Comparison of ENCODE assay signal across 12 mouse cellular contexts in the genomic region with DNA sequence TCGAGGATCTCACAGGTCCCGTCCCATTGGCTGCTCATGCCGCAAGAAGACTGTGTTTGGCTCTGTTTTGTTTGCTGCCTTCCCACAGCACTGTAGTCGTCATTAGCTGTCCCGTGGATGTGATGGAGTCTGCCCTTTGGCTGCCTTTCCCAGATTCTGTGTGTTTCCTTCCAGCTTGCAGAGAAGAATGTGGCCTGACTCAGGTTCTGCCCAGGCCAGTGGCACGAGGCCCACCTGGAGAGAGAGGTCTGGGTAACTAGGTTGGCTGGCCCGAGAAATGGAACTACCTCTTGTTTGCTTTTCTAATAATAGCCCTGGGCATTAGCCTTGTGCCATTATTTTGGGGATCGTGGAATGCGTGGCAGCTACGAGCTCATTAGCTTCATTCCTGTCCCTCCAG. TPM values are rescaled to one million over a fixed set of nuclear protein-coding genes. Genes with fewer than 3 reads are reported as not detected.
DNase-seq lines count a peak whose midpoint lies in the region; ATAC-seq and TF ChIP-seq lines count a peak whose summit lies in the region.
"Had no signal": no experiment of that assay in that cellular context is flagged by ENCODE, and none has a peak within 500 bp of the region (broad histone marks: within the 10 kb centered on the region; RNA-seq: fewer than 3 reads in every experiment).

No protein-coding gene starts in this region.

- peaks cover 43% of the 10 kb centered on the region for H3K4me1 ChIP-seq in brown adipose tissue, adult 24 weeks (ENCODE audit: control insufficient read depth, insufficient read depth, insufficient read length, low read length)
- peaks cover 30% of the 10 kb centered on the region for H3K4me1 ChIP-seq in lung, embryonic 14.5 days (ENCODE audit: insufficient read depth)
- H3K4me1 ChIP-seq in forebrain, embryonic 16.5 days (replicated peaks; ENCODE audit: control insufficient read depth, insufficient read depth, low read length), result peaks cover 37% of the 10 kb centered on the region
- H3K4me1 ChIP-seq in forebrain, embryonic 11.5 days (replicated peaks; ENCODE audit: control insufficient read depth, insufficient read depth, low read length), result peaks cover 11% of the 10 kb centered on the region; the same call in 1 of the 2 replicates

- no peak for TF ChIP-seq CTCF in lung, embryonic 14.5 days (IDR thresholded peaks at IDR 0.05; ENCODE audit: low read depth)

- peak overlapping the region; percentile 38; the same call in 1 of the 2 replicates for H3K27ac ChIP-seq in brown adipose tissue, adult 24 weeks (replicated peaks; ENCODE audit: low read depth, low read length)
- no peak overlapping the region for H3K27ac ChIP-seq in lung, embryonic 14.5 days (ENCODE audit: low read depth)
- H3K27ac ChIP-seq in forebrain, embryonic 16.5 days (ENCODE audit: low read length), result no peak overlapping the region
- H3K27ac ChIP-seq in forebrain, embryonic 11.5 days (ENCODE audit: low read depth, low read length), result no peak overlapping the region
- H3K27ac ChIP-seq: kidney, postnatal 0 days; liver, embryonic 15.5 days had no signal

- H3K4me2 ChIP-seq in lung, embryonic 14.5 days, result 0 out of 2 replicates have a peak overlapping the region, but pooled peaks have one; percentile 16
- H3K4me2 ChIP-seq in forebrain, embryonic 16.5 days (ENCODE audit: low read length), result no peak overlapping the region
- no peak overlapping the region for H3K4me2 ChIP-seq in forebrain, embryonic 11.5 days (ENCODE audit: low read depth, low read length, severe bottlenecking)
- H3K4me2 ChIP-seq: liver, embryonic 15.5 days had no signal

- peaks cover 2% of the 10 kb centered on the region; the same call in 1 of the 2 replicates for H3K36me3 ChIP-seq in lung, embryonic 14.5 days (ENCODE audit: insufficient read depth)
- H3K36me3 ChIP-seq in forebrain, embryonic 16.5 days (ENCODE audit: control insufficient read depth, insufficient read depth), result no peaks in the 10 kb centered on the region
- H3K36me3 ChIP-seq in forebrain, embryonic 11.5 days (ENCODE audit: control insufficient read depth, insufficient read depth, low read length), result no peaks in the 10 kb centered on the region

- no peaks in the 10 kb centered on the region for H3K9me3 ChIP-seq in lung, embryonic 14.5 days (ENCODE audit: low read depth, low read length)
- H3K9me3 ChIP-seq in forebrain, embryonic 16.5 days (ENCODE audit: control insufficient read depth, low read length), result no peaks in the 10 kb centered on the region
- H3K9me3 ChIP-seq in forebrain, embryonic 11.5 days (ENCODE audit: control insufficient read depth, low read length), result no peaks in the 10 kb centered on the region
- H3K9me3 ChIP-seq: liver, embryonic 15.5 days had no signal

- WGBS in lung, embryonic 14.5 days, result 63% methylated on average over 10 of the region's 10 CpGs
- 51% methylated on average over 10 of the region's 10 CpGs for WGBS in forebrain, embryonic 16.5 days
- WGBS in forebrain, embryonic 11.5 days, result 70% methylated on average over 10 of the region's 10 CpGs

- no peak overlapping the region for H3K9ac ChIP-seq in lung, embryonic 14.5 days
- H3K9ac ChIP-seq in forebrain, embryonic 16.5 days (replicated peaks; ENCODE audit: low read depth, low read length), result no peak overlapping the region
- H3K9ac ChIP-seq in forebrain, embryonic 11.5 days (ENCODE audit: low read length), result no peak overlapping the region
- H3K9ac ChIP-seq: liver, embryonic 15.5 days had no signal

- DNase-seq in adrenal gland, postnatal 14 days, result peak; percentile 20
- DNase-seq in adrenal gland, adult 8-10 months, result no peak
- peak; percentile 70 for DNase-seq in heart, adult 8-10 months (ENCODE audit: low spot score)
- DNase-seq in lung, embryonic 14.5 days, result no peak
- no peak for DNase-seq in forebrain, embryonic 11.5 days (ENCODE audit: low spot score)
- DNase-seq in frontal cortex, postnatal 14 days (ENCODE audit: low spot score in 2 of 2), result no peak

- no peak for ATAC-seq in lung, embryonic 14.5 days (ENCODE audit: insufficient read depth)
- no peak for ATAC-seq in forebrain, embryonic 16.5 days
- no peak for ATAC-seq in forebrain, embryonic 11.5 days (replicated peaks; ENCODE audit: low FRiP score)
- ATAC-seq: forebrain, embryonic 14.5 days; Patski had no signal

- H3K4me3 ChIP-seq in brown adipose tissue, adult 24 weeks (ENCODE audit: insufficient read depth, low read depth, low read length), result no peak overlapping the region
- H3K4me3 ChIP-seq in lung, embryonic 14.5 days (ENCODE audit: low read depth, low read length), result no peak overlapping the region
- H3K4me3 ChIP-seq in forebrain, embryonic 16.5 days (replicated peaks; ENCODE audit: low read length), result no peak overlapping the region
- no peak overlapping the region for H3K4me3 ChIP-seq in forebrain, embryonic 11.5 days (ENCODE audit: low read depth, low read length)
- H3K4me3 ChIP-seq: liver, embryonic 15.5 days had no signal

- H3K27me3 ChIP-seq in lung, embryonic 14.5 days (ENCODE audit: insufficient read depth, low read length), result no peaks in the 10 kb centered on the region
- H3K27me3 ChIP-seq in forebrain, embryonic 16.5 days (replicated peaks; ENCODE audit: control insufficient read depth, insufficient read depth, low read length), result no peaks in the 10 kb centered on the region
- no peaks in the 10 kb centered on the region for H3K27me3 ChIP-seq in forebrain, embryonic 11.5 days (ENCODE audit: control insufficient read depth, insufficient read depth, low read length)
- H3K27me3 ChIP-seq: Patski had no signal

RNA-seq across cellular contexts. Expression of a gene that starts 4.4 kb away (rescaled TPM):
- 21.0 and 21.3 TPM in 2 replicates for total RNA-seq in adrenal gland, postnatal 14 days (2021)
- total RNA-seq in adrenal gland, adult 8-10 months (2022), result 10 to 100 TPM; 18.6 to 24.8 (median 21.6) TPM
- 7.6 and 10.5 TPM in 2 replicates for polyA plus RNA-seq in brown adipose tissue, adult 24 weeks (2012; ENCODE audit: insufficient read depth, insufficient read length, missing spikeins)
- 10 to 100 TPM; 26.3 to 31.5 (median 29.1) TPM for total RNA-seq in heart, adult 8-10 months (2022)
- polyA plus RNA-seq in lung, embryonic 14.5 days (2014; fragmentation: Nextera tagmentation; extraction: Ambion mirVana), result 6.7 and 7.5 TPM in 2 replicates
- 8.1 and 8.5 TPM in 2 replicates for polyA plus RNA-seq in forebrain, embryonic 16.5 days (2015; fragmentation: Nextera tagmentation; extraction: Ambion mirVana)
- 5.0 and 5.4 TPM in 2 replicates for polyA plus RNA-seq in forebrain, embryonic 11.5 days (2014; fragmentation: Nextera tagmentation; extraction: Ambion mirVana)

RNA-seq across cellular contexts. Expression of a gene that starts 22.6 kb away (rescaled TPM):
- 8.5 and 14.9 TPM in 2 replicates for total RNA-seq in adrenal gland, postnatal 14 days (2021)
- total RNA-seq in adrenal gland, adult 8-10 months (2022), result 10 to 100 TPM; 10.3 to 17.0 (median 11.7) TPM
- 0.83 and 2.9 TPM in 2 replicates for polyA plus RNA-seq in brown adipose tissue, adult 24 weeks (2012; ENCODE audit: insufficient read depth, insufficient read length, missing spikeins)
- total RNA-seq in heart, adult 8-10 months (2022), result 1 to 10 TPM; 2.3 to 2.9 (median 2.4) TPM
- 8.4 and 8.9 TPM in 2 replicates for polyA plus RNA-seq in lung, embryonic 14.5 days (2014; fragmentation: Nextera tagmentation; extraction: Ambion mirVana)
- 25.9 and 33.7 TPM in 2 replicates for polyA plus RNA-seq in forebrain, embryonic 16.5 days (2015; fragmentation: Nextera tagmentation; extraction: Ambion mirVana)
- polyA plus RNA-seq in forebrain, embryonic 11.5 days (2014; fragmentation: Nextera tagmentation; extraction: Ambion mirVana), result 30.3 and 37.6 TPM in 2 replicates

RNA-seq across cellular contexts. Expression of a gene that starts 31.9 kb away (rescaled TPM):
- 1.4 and 2.1 TPM in 2 replicates for total RNA-seq in adrenal gland, postnatal 14 days (2021)
- 10 to 100 TPM in 2 of 4 experiments, 1 to 10 TPM in 2; 3.6 to 14.5 (median 8.7) TPM for total RNA-seq in adrenal gland, adult 8-10 months (2022)
- 3.3 and 4.4 TPM in 2 replicates for polyA plus RNA-seq in brown adipose tissue, adult 24 weeks (2012; ENCODE audit: insufficient read depth, insufficient read length, missing spikeins)
- 1 to 10 TPM; 2.0 to 3.5 (median 2.5) TPM for total RNA-seq in heart, adult 8-10 months (2022)
- 3.2 and 4.0 TPM in 2 replicates for polyA plus RNA-seq in lung, embryonic 14.5 days (2014; fragmentation: Nextera tagmentation; extraction: Ambion mirVana)
- 1.0 and 1.8 TPM in 2 replicates for polyA plus RNA-seq in forebrain, embryonic 16.5 days (2015; fragmentation: Nextera tagmentation; extraction: Ambion mirVana)
- 1.5 and 1.6 TPM in 2 replicates for polyA plus RNA-seq in forebrain, embryonic 11.5 days (2014; fragmentation: Nextera tagmentation; extraction: Ambion mirVana)
- polyA plus RNA-seq: Patski had no signal

RNA-seq across cellular contexts. Expression of a gene that starts 50.2 kb away (rescaled TPM):
- total RNA-seq in adrenal gland, postnatal 14 days (2021), result 47.1 and 47.2 TPM in 2 replicates
- 10 to 100 TPM; 56.7 to 65.7 (median 58.1) TPM for total RNA-seq in adrenal gland, adult 8-10 months (2022)
- 16.3 and 20.4 TPM in 2 replicates for polyA plus RNA-seq in brown adipose tissue, adult 24 weeks (2012; ENCODE audit: insufficient read depth, insufficient read length, missing spikeins)
- 10 to 100 TPM; 17.1 to 22.1 (median 20.1) TPM for total RNA-seq in heart, adult 8-10 months (2022)
- 46.1 and 50.9 TPM in 2 replicates for polyA plus RNA-seq in lung, embryonic 14.5 days (2014; fragmentation: Nextera tagmentation; extraction: Ambion mirVana)
- polyA plus RNA-seq in forebrain, embryonic 16.5 days (2015; fragmentation: Nextera tagmentation; extraction: Ambion mirVana), result 132 and 139 TPM in 2 replicates
- 63.1 TPM in 2 replicates for polyA plus RNA-seq in forebrain, embryonic 11.5 days (2014; fragmentation: Nextera tagmentation; extraction: Ambion mirVana)

Comparison
In these comparisons a context has a peak if more than half of its experiments do, and no peak if none do; other contexts are left out.
1. DNase-seq: peak in adrenal gland, postnatal 14 days (single experiment) and heart, adult 8-10 months (single experiment); none in adrenal gland, adult 8-10 months (single experiment), lung, embryonic 14.5 days (single experiment), forebrain, embryonic 11.5 days (single experiment) and frontal cortex, postnatal 14 days (0 of 2).